Mouse (Mus musculus) heart, embryonic 15.5 days (tissue): ENCODE data around the gene 9530068E07Rik. TPM values are rescaled to one million over a fixed set of nuclear protein-coding genes. Genes with fewer than 3 reads are reported as not detected.
"Not testable (repeated sequence)": the region's sequence is repeated elsewhere in the genome, so short reads cannot be mapped to it uniquely, and the experiment has no call there.

Experiments
- ATAC-seq: fragments of 200-750 bp; cut with Nextera tagmentation; replicated peaks from 2 replicates; pipeline ENCODE4 v1.8.0; 2017; ENCODE audit warnings: low read depth, moderate TSS enrichment; ENCODE audit not compliant: insufficient number of reproducible peaks, insufficient read depth, low FRiP score
- H3K27ac ChIP-seq: fragments of 300-500 bp; sonication (generic); 2 replicates; pipeline ENCODE4 v1.5.1; 2015; ENCODE audit warnings: mild to moderate bottlenecking, inconsistent platforms
- H3K27me3 ChIP-seq: fragments of 300-500 bp; sonication (generic); 2 replicates; pipeline ENCODE4 v1.6.1; 2015; ENCODE audit warnings: inconsistent platforms
- H3K36me3 ChIP-seq: fragments of 300-500 bp; sonication (generic); 2 replicates; pipeline ENCODE4 v1.6.1; 2015; ENCODE audit warnings: mild to moderate bottlenecking, inconsistent platforms
- H3K4me1 ChIP-seq: fragments of 300-500 bp; sonication (generic); replicated peaks from 2 replicates; pipeline ENCODE4 v1.6.1; 2015; ENCODE audit warnings: inconsistent platforms
- H3K4me2 ChIP-seq: fragments of 300-500 bp; sonication (generic); 2 replicates; pipeline ENCODE4 v1.6.1; 2015; ENCODE audit warnings: inconsistent platforms, mild to moderate bottlenecking, moderate library complexity
- H3K4me3 ChIP-seq: fragments of 300-500 bp; sonication (generic); 2 replicates; pipeline ENCODE4 v1.5.1; 2015; ENCODE audit warnings: mild to moderate bottlenecking, inconsistent platforms
- H3K9ac ChIP-seq: fragments of 300-500 bp; sonication (generic); 2 replicates; pipeline ENCODE4 v1.6.1; 2015; ENCODE audit warnings: mild to moderate bottlenecking, inconsistent platforms
- H3K9me3 ChIP-seq: fragments of 300-500 bp; sonication (generic); replicated peaks from 2 replicates; pipeline ENCODE4 v1.6.1; 2016; ENCODE audit warnings: inconsistent platforms
- WGBS: fragments of 180-500 bp; shearing (Covaris S2); methylation state at CpG from one replicate; pipeline ENCODE4 v1.1.7; 2015; ENCODE audit warnings: mixed read lengths; 5-methylcytosine and 5-hydroxymethylcytosine counted together
- polyA plus RNA-seq: library from polyadenylated mRNA; unstranded; fragments of >200 nt; fragmentation: Nextera tagmentation; extraction: Ambion mirVana; gene quantifications from 2 replicates; pipeline ENCODE4 v1.2.1, GENCODE M21; 2015

Gene 9530068E07Rik
- polyA plus RNA-seq, 1 experiment from 2014 or later = 165 TPM

GRCm38 (mm10) chr11:52374340-52374739 lies 21.9 kb upstream of the 9530068E07Rik start:
- Histone ChIP-seq H3K27me3 (no peaks in the 10 kb centered on the region), H3K4me3 (no peak overlapping the region), H3K9me3 (no peaks in the 10 kb centered on the region), H3K4me1 (peaks cover 42% of the 10 kb centered on the region), H3K4me2 (no peak overlapping the region), H3K9ac (no peak overlapping the region), H3K36me3 (peaks cover 48% of the 10 kb centered on the region), H3K27ac (peak overlapping the region; percentile 35; the same call in 1 of the 2 replicates)
- 53% methylated on average over 6 of the region's 6 CpGs for WGBS
- peak; percentile 31; the same call in 1 of the 2 replicates for ATAC-seq

- Histone ChIP-seq H3K4me1 (peaks cover 16% of the 10 kb centered on the region; the same call in 1 of the 2 replicates), H3K9ac (no peak overlapping the region), H3K36me3 (peaks cover 79% of the 10 kb centered on the region), H3K27ac (peak overlapping the region; percentile 64), H3K27me3 (no peaks in the 10 kb centered on the region), H3K4me3 (no peak overlapping the region), H3K9me3 (no peaks in the 10 kb centered on the region), H3K4me2 (no peak overlapping the region)
- ATAC-seq = no peak
- WGBS = 74% methylated on average over 4 of the region's 4 CpGs
These were observed 18.6 kb upstream of the 9530068E07Rik start for GRCm38 (mm10) chr11:52377579-52377978.

- H3K4me1 ChIP-seq = peaks cover 10% of the 10 kb centered on the region; the same call in 1 of the 2 replicates
- 85% methylated on average over 3 of the region's 3 CpGs for WGBS
- H3K9me3 ChIP-seq = no peaks in the 10 kb centered on the region
- ATAC-seq = no peak
- peaks cover 92% of the 10 kb centered on the region for H3K36me3 ChIP-seq
- no peak overlapping the region for H3K9ac ChIP-seq
- no peaks in the 10 kb centered on the region for H3K27me3 ChIP-seq
- H3K4me2 ChIP-seq = no peak overlapping the region
- H3K27ac ChIP-seq = no peak overlapping the region
- no peak overlapping the region for H3K4me3 ChIP-seq
These were observed 17.0 kb upstream of the 9530068E07Rik start for GRCm38 (mm10) chr11:52379241-52379640.

- Histone ChIP-seq H3K36me3 (peaks cover 94% of the 10 kb centered on the region), H3K9me3 (no peaks in the 10 kb centered on the region), H3K4me2 (no peak overlapping the region), H3K27me3 (no peaks in the 10 kb centered on the region), H3K9ac (no peak overlapping the region), H3K27ac (no peak overlapping the region), H3K4me1 (0 out of 2 replicates have a peak, but pooled peaks cover 3% of the 10 kb centered on the region), H3K4me3 (no peak overlapping the region)
- 92% methylated on average over 14 of the region's 14 CpGs for WGBS
- ATAC-seq = no peak
These were observed 12.5 kb upstream of the 9530068E07Rik start for GRCm38 (mm10) chr11:52383741-52384140.

GRCm38 (mm10) chr11:52384667-52385066 lies 11.6 kb upstream of the 9530068E07Rik start:
- Histone ChIP-seq H3K36me3 (peaks cover 94% of the 10 kb centered on the region), H3K9ac (no peak overlapping the region), H3K27me3 (no peaks in the 10 kb centered on the region), H3K9me3 (no peaks in the 10 kb centered on the region), H3K4me2 (no peak overlapping the region), H3K4me1 (0 out of 2 replicates have a peak, but pooled peaks cover 3% of the 10 kb centered on the region), H3K27ac (no peak overlapping the region), H3K4me3 (no peak overlapping the region)
- WGBS = 63% methylated on average over 3 of the region's 3 CpGs
- no peak for ATAC-seq

GRCm38 (mm10) chr11:52386892-52387291 lies 9.3 kb upstream of the 9530068E07Rik start:
- no peak overlapping the region for H3K9ac ChIP-seq
- ATAC-seq = no peak
- no peaks in the 10 kb centered on the region for H3K27me3 ChIP-seq
- 0 out of 2 replicates have a peak, but pooled peaks cover 3% of the 10 kb centered on the region for H3K4me1 ChIP-seq
- H3K9me3 ChIP-seq = no peaks in the 10 kb centered on the region
- no peak overlapping the region for H3K27ac ChIP-seq
- no peak overlapping the region for H3K4me3 ChIP-seq
- H3K36me3 ChIP-seq = peaks cover 86% of the 10 kb centered on the region
- WGBS = 62% methylated on average over 3 of the region's 3 CpGs
- no peak overlapping the region for H3K4me2 ChIP-seq

- H3K9me3 ChIP-seq = no peaks in the 10 kb centered on the region
- no peak for ATAC-seq
- no peak overlapping the region for H3K4me2 ChIP-seq
- H3K27me3 ChIP-seq = no peaks in the 10 kb centered on the region
- no peak overlapping the region for H3K27ac ChIP-seq
- H3K36me3 ChIP-seq = peaks cover 75% of the 10 kb centered on the region
- H3K9ac ChIP-seq = no peak overlapping the region
- H3K4me3 ChIP-seq = no peak overlapping the region
- 90% methylated on average over 12 of the region's 12 CpGs for WGBS
- 0 out of 2 replicates have a peak, but pooled peaks cover 3% of the 10 kb centered on the region for H3K4me1 ChIP-seq
These were observed 8.1 kb upstream of the 9530068E07Rik start for GRCm38 (mm10) chr11:52388150-52388549.

GRCm38 (mm10) chr11:52388979-52389378 lies 7.2 kb upstream of the 9530068E07Rik start:
- not testable (repeated sequence) for ATAC-seq, H3K4me1 ChIP-seq, H3K27me3 ChIP-seq, H3K4me3 ChIP-seq, H3K9me3 ChIP-seq, H3K9ac ChIP-seq, H3K4me2 ChIP-seq, H3K27ac ChIP-seq
- WGBS = 93% methylated on average over 5 of the region's 5 CpGs
- H3K36me3 ChIP-seq = peaks cover 68% of the 10 kb centered on the region

- peaks cover 60% of the 10 kb centered on the region for H3K36me3 ChIP-seq
- no peak overlapping the region for H3K9ac ChIP-seq
- no peak overlapping the region for H3K4me2 ChIP-seq
- 0 out of 2 replicates have a peak, but pooled peaks cover 3% of the 10 kb centered on the region for H3K4me1 ChIP-seq
- no peak for ATAC-seq
- no peaks in the 10 kb centered on the region for H3K27me3 ChIP-seq
- no peak overlapping the region for H3K4me3 ChIP-seq
- 93% methylated on average over 7 of the region's 7 CpGs for WGBS
- H3K9me3 ChIP-seq = no peaks in the 10 kb centered on the region
- no peak overlapping the region for H3K27ac ChIP-seq
These were observed 6.3 kb upstream of the 9530068E07Rik start for GRCm38 (mm10) chr11:52389933-52390332.

GRCm38 (mm10) chr11:52394494-52394893 lies 1.7 kb upstream of the 9530068E07Rik start:
- Histone ChIP-seq H3K9me3 (no peaks in the 10 kb centered on the region), H3K27ac (no peak overlapping the region), H3K4me1 (0 out of 2 replicates have a peak, but pooled peaks cover 6% of the 10 kb centered on the region), H3K9ac (no peak overlapping the region), H3K4me3 (no peak overlapping the region), H3K27me3 (no peaks in the 10 kb centered on the region), H3K36me3 (peaks cover 15% of the 10 kb centered on the region; the same call in 1 of the 2 replicates), H3K4me2 (no peak overlapping the region)
- no peak for ATAC-seq
- 80% methylated on average over 4 of the region's 4 CpGs for WGBS

GRCm38 (mm10) chr11:52395343-52395742 lies 885 bp upstream of the 9530068E07Rik start:
- H3K9me3 ChIP-seq = no peaks in the 10 kb centered on the region

More at GRCm38 (mm10) chr11:52395343-52395742, 885 bp upstream of the 9530068E07Rik start:
- no peak for ATAC-seq
- H3K9ac ChIP-seq = no peak overlapping the region
- 0 out of 2 replicates have a peak overlapping the region, but pooled peaks have one; percentile 98 for H3K4me3 ChIP-seq
- whole genome bisulfite sequencing = 28% methylated on average over 4 of the region's 4 CpGs
- peaks cover 10% of the 10 kb centered on the region; the same call in 1 of the 2 replicates for H3K4me1 ChIP-seq
- no peak overlapping the region for H3K4me2 ChIP-seq
- H3K27ac ChIP-seq = no peak overlapping the region
- H3K36me3 ChIP-seq = 0 out of 2 replicates have a peak, but pooled peaks cover 6% of the 10 kb centered on the region
- H3K27me3 ChIP-seq = no peaks in the 10 kb centered on the region
